Mouse (Mus musculus) kidney, adult 2 months (tissue): ENCODE results near the gene Gnpat. TPM values are rescaled to one million over a fixed set of nuclear protein-coding genes. Genes with fewer than 3 reads are reported as not detected.
A peak's percentile ranks its signal among the peaks of the same experiment; 100 is the strongest.

ENCODE experiments used
- DNase-seq: peaks from one replicate; pipeline ENCODE4 v3.0.0; 2021
- H3K27ac ChIP-seq: fragments of 200-500 bp; 2 replicates; pipeline ENCODE4 v1.5.1; 2012; ENCODE audit warnings: low read depth, low read length, control low read depth, inconsistent platforms; ENCODE audit not compliant: insufficient read depth
- H3K27me3 ChIP-seq: fragments of 200-500 bp; replicated peaks from 2 replicates; pipeline ENCODE4 v1.6.1; 2012; ENCODE audit warnings: mild to moderate bottlenecking, moderate library complexity, low read length, inconsistent platforms; ENCODE audit not compliant: control insufficient read depth, insufficient read depth
- H3K36me3 ChIP-seq: fragments of 200-500 bp; 2 replicates; pipeline ENCODE4 v1.6.1; 2012; ENCODE audit warnings: mild to moderate bottlenecking, moderate library complexity, low read length, inconsistent platforms; ENCODE audit not compliant: control insufficient read depth, insufficient read depth
- H3K4me1 ChIP-seq: fragments of 200-500 bp; 2 replicates; pipeline ENCODE4 v1.6.1; 2011; ENCODE audit warnings: low read length; ENCODE audit not compliant: control insufficient read depth, insufficient read depth
- H3K4me3 ChIP-seq: fragments of 200-500 bp; 2 replicates; pipeline ENCODE4 v1.5.1; 2011; ENCODE audit warnings: mild to moderate bottlenecking, low read depth, low read length, control low read depth; ENCODE audit not compliant: insufficient read depth
- CTCF ChIP-seq: fragments of 200-500 bp; conservative IDR thresholded peaks from 2 replicates; pipeline ENCODE4 v1.5.1; 2011; ENCODE audit warnings: low read depth, mild to moderate bottlenecking, control low read depth, low read length, moderate library complexity, mixed read lengths; ENCODE audit not compliant: insufficient read depth, insufficient read length
- POLR2A ChIP-seq: fragments of 200-500 bp; IDR thresholded peaks from one replicate; pipeline ENCODE4 v1.6.1; 2011; ENCODE audit warnings: low read depth, low read length, control low read depth
- WGBS: fragments of 180-500 bp; shearing (Covaris S2); methylation state at CpG from one replicate; pipeline ENCODE4 v1.1.7; 2018; 5-methylcytosine and 5-hydroxymethylcytosine counted together
- polyA plus RNA-seq: library from polyadenylated mRNA; depleted of rRNA; stranded (reverse); fragments of >200 nt; gene quantifications from 2 replicates; pipeline ENCODE4 v1.2.3, GENCODE M21; 2012; rRNA removed

Gnpat gene
- polyA plus RNA-seq = 69.7 and 72.9 TPM in 2 replicates

DNA sequence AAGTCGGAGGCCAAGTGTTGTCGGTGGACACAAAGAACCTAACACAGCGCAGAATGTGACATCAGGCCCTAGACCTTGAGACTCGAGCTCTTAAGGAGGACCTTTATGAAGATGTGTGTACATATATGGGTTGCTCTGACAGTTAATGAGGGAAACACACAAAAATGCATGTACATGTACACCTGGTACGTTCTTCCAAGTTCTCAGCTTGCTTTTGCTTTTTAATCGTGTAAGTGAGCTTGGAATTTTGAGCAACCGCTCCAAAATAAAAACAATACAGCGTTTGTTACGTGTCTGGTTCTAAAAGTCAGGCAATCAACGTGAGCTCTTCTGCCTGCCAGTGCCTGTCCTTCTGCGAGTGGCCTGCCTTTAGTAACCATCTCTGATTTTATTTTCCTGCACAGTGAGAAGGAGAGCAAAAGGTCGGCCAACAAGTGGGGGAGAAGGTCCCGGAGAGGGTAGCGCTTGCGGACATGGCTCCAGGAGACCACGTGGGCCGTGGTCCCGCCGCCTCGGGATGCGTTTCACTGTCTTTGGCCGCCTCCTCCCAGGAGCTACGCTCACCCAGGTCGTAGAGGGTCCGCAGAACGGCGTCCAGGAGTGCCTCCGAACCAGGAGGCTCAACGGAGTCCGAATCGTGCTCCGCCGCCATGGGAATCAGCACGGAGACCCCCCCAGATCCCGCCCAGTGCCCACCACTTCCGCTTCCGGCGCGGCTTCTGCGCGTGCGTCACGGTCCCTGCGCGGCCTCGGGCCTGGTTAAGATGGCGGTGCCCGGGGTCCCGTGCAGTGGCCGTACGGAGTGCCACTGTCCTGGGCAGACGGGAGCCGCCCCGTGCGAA lies at the start of gene Gnpat, which contains the start of gene 2810004N23Rik:
TSS of gene Gnpat (plus strand) at position 713 of the 842 bp plus-strand sequence.
TSS of gene 2810004N23Rik (minus strand) at position 800 of the 842 bp plus-strand sequence.
- Histone ChIP-seq H3K4me1 (peaks cover 5% of the 10 kb centered on the region; the same call in 1 of the 2 replicates), H3K36me3 (no peaks in the 10 kb centered on the region; the same call in 1 of the 2 replicates), H3K27me3 (no peaks in the 10 kb centered on the region), H3K4me3 (peak within 1 kb of the TSS; percentile 98), H3K27ac (peak within 1 kb of the TSS; percentile 79)
- DNase-seq = peak; percentile 96
- WGBS = under 1% methylated on average over 55 of the region's 55 CpGs
- TF ChIP-seq CTCF (no peak), POLR2A (peak; percentile 58)

DNA sequence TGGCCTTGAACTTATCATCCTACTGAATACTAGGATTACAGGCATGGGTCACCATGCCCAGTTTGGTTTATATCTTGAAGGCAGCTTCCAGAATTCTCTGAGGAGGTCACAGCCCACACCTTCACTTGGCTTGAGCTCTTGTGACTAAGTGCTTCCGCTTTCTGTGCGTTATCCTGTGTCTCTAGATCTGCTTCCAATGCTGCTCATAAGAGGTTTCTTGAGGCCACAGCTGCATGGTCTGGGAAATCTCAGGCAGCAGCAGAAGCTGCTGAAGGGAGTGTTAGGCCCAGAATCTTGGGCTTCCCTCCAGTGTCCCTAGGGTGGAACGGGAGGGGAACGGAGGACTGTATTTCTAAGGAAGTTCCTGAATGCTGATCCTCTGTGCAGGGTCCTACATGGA lies 49.5 kb upstream of the Gnpat start:
- WGBS = 93% methylated on average over 4 of the region's 4 CpGs
- Histone ChIP-seq H3K27ac (no peak overlapping the region), H3K4me3 (no peak overlapping the region), H3K27me3 (no peaks in the 10 kb centered on the region), H3K36me3 (no peaks in the 10 kb centered on the region), H3K4me1 (peaks cover 3% of the 10 kb centered on the region; the same call in 1 of the 2 replicates)
- no peak for DNase-seq
- TF ChIP-seq CTCF (no peak), POLR2A (no peak)

- no peak for TF ChIP-seq POLR2A
- TF ChIP-seq CTCF = no peak
- Histone ChIP-seq H3K4me3 (no peak overlapping the region), H3K27me3 (no peaks in the 10 kb centered on the region), H3K4me1 (peaks cover 3% of the 10 kb centered on the region; the same call in 1 of the 2 replicates), H3K36me3 (no peaks in the 10 kb centered on the region), H3K27ac (no peak overlapping the region)
- no peak for DNase-seq
- WGBS = 81% methylated on average over 12 of the region's 12 CpGs
Observed at GRCm38 (mm10) chr8:124815870-124816269, 47.0 kb upstream of the Gnpat start.

- H3K27ac ChIP-seq = no peak overlapping the region
- TF ChIP-seq CTCF = no peak
- no peak for TF ChIP-seq POLR2A
- peaks cover 3% of the 10 kb centered on the region; the same call in 1 of the 2 replicates for H3K4me1 ChIP-seq
- H3K27me3 ChIP-seq = no peaks in the 10 kb centered on the region
- no peak overlapping the region for H3K4me3 ChIP-seq
- H3K36me3 ChIP-seq = no peaks in the 10 kb centered on the region
- peak; percentile 63 for DNase-seq
- 78% methylated on average over 11 of the region's 11 CpGs for WGBS
Observed at GRCm38 (mm10) chr8:124816866-124817265, 46.0 kb upstream of the Gnpat start.

- no peak overlapping the region for H3K4me3 ChIP-seq
- WGBS = 59% methylated on average over 3 of the region's 3 CpGs
- peak; percentile 86 for DNase-seq
- no peaks in the 10 kb centered on the region for H3K36me3 ChIP-seq
- no peak overlapping the region for H3K27ac ChIP-seq
- TF ChIP-seq CTCF (no peak), POLR2A (no peak)
- peaks cover 3% of the 10 kb centered on the region; the same call in 1 of the 2 replicates for H3K4me1 ChIP-seq
- H3K27me3 ChIP-seq = no peaks in the 10 kb centered on the region
Observed at GRCm38 (mm10) chr8:124817361-124817760, 45.5 kb upstream of the Gnpat start.

DNA sequence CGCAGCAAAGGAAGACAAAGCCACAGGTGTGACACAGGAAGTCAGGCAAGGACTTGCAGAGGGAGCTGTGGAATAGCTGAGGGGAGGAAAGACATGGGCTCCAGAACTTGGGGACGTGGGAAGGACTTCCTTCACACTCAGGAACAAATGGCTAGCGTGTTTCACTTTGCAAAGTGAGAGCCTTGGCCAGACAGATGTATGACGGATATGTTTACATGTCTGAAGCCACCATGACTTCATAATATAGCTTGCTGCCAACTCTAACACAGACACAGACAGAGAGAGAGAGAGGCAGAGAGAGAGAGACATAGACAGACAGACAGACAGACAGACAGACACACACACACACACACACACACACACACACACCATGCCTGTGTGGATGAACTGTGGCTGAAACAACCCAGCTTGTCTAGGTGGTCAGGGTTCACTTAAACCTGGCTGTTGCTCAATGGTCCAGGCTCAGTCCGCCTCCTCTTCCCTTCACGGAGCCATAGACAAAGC lies 43.2 kb upstream of the Gnpat start:
- 61% methylated on average over 6 of the region's 6 CpGs for WGBS
- Histone ChIP-seq H3K4me3 (no peak overlapping the region), H3K36me3 (no peaks in the 10 kb centered on the region), H3K27ac (no peak overlapping the region), H3K4me1 (peaks cover 3% of the 10 kb centered on the region; the same call in 1 of the 2 replicates), H3K27me3 (no peaks in the 10 kb centered on the region)
- TF ChIP-seq CTCF (no peak), POLR2A (no peak)
- DNase-seq = no peak

GRCm38 (mm10) chr8:124820125-124820524 lies 42.7 kb upstream of the Gnpat start:
- DNase-seq = peak; percentile 87
- H3K4me1 ChIP-seq = peaks cover 3% of the 10 kb centered on the region; the same call in 1 of the 2 replicates
- H3K4me3 ChIP-seq = no peak overlapping the region
- H3K36me3 ChIP-seq = no peaks in the 10 kb centered on the region
- TF ChIP-seq POLR2A (no peak), CTCF (no peak)
- H3K27me3 ChIP-seq = no peaks in the 10 kb centered on the region
- 16% methylated on average over 11 of the region's 11 CpGs for WGBS
- H3K27ac ChIP-seq = no peak overlapping the region
